Mouse (Mus musculus) limb, embryonic 12.5 days (tissue): Measurements from ENCODE around the gene Sh2d1a. TPM values are rescaled to one million over a fixed set of nuclear protein-coding genes. Genes with fewer than 3 reads are reported as not detected.

Experiments used
- ATAC-seq: fragments of 200-750 bp; cut with Nextera tagmentation; 2 replicates; pipeline ENCODE4 v1.8.0; 2017; ENCODE audit warnings: low read depth, moderate TSS enrichment; ENCODE audit not compliant: insufficient number of reproducible peaks, insufficient read depth, low FRiP score, low TSS enrichment
- H3K27ac ChIP-seq: fragments of 300-500 bp; sonication (generic); 2 replicates; pipeline ENCODE4 v1.5.1; 2016; ENCODE audit warnings: mild to moderate bottlenecking, moderate library complexity
- H3K27me3 ChIP-seq: fragments of 300-500 bp; sonication (generic); 2 replicates; pipeline ENCODE4 v1.6.1; 2016; ENCODE audit warnings: mild to moderate bottlenecking, moderate library complexity
- H3K36me3 ChIP-seq: fragments of 300-500 bp; sonication (generic); 2 replicates; pipeline ENCODE4 v1.6.1; 2016; ENCODE audit warnings: mild to moderate bottlenecking, moderate library complexity
- H3K4me1 ChIP-seq: fragments of 300-500 bp; sonication (generic); replicated peaks from 2 replicates; pipeline ENCODE4 v1.6.1; 2016
- H3K4me2 ChIP-seq: fragments of 300-500 bp; sonication (generic); 2 replicates; pipeline ENCODE4 v1.6.1; 2016; ENCODE audit warnings: mild to moderate bottlenecking, moderate library complexity
- H3K4me3 ChIP-seq: fragments of 300-500 bp; sonication (generic); replicated peaks from 2 replicates; pipeline ENCODE4 v1.5.1; 2016; ENCODE audit warnings: mild to moderate bottlenecking
- H3K9ac ChIP-seq: fragments of 300-500 bp; sonication (generic); replicated peaks from 2 replicates; pipeline ENCODE4 v1.6.1; 2016; ENCODE audit warnings: mild to moderate bottlenecking, moderate library complexity
- H3K9me3 ChIP-seq: fragments of 300-500 bp; sonication (generic); 2 replicates; pipeline ENCODE4 v1.6.1; 2016; ENCODE audit warnings: mild to moderate bottlenecking, moderate library complexity
- WGBS: fragments of 180-500 bp; shearing (Covaris S2); methylation state at CpG from one replicate; pipeline ENCODE4 v1.1.7; 2016; 5-methylcytosine and 5-hydroxymethylcytosine counted together
- polyA plus RNA-seq: library from polyadenylated mRNA; unstranded; fragments of >200 nt; fragmentation: Nextera tagmentation; extraction: Ambion mirVana; gene quantifications from 2 replicates; pipeline ENCODE4 v1.2.1, GENCODE M21; 2016

The Sh2d1a gene
- 0.14 and 0.28 TPM in 2 replicates for polyA plus RNA-seq

DNA sequence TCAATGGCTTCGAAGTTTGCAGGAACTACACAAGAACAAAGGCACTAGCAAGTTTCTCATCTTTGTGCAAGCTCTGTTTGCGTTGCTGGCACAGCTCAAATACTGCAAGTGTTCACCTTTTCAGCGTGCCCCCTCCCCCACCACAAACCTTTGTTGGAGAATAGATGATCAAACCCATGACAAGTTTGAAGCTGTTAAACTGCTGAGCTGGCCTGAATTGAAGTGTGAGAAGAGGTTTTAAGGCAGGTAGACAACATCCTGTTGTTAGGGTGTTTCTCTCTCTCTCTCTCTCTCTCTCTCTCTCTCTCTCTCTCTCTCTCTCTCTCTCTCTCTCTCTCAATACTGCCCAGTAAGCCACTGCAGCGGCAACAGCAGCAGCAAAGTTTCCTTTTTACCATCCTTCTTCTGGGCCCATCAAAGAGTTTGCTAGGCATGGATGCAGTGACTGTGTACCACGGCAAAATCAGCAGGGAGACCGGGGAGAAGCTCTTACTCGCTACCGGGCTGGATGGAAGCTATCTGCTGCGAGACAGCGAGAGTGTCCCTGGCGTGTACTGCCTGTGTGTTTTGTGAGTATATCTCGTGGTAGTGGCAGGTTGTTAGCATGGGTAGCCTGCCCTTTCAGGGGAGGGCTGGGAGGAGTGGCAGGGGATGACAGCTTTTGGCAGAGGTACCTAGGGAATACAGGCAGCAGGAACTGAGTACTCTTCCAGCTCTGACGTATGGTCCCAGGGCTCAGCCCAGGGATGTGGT is at the start of gene Sh2d1a:
Gene Sh2d1a (plus strand): TSS at position 163 of the 753 bp plus-strand sequence.
- WGBS: 84% methylated on average over 13 of the region's 13 CpGs

DNA sequence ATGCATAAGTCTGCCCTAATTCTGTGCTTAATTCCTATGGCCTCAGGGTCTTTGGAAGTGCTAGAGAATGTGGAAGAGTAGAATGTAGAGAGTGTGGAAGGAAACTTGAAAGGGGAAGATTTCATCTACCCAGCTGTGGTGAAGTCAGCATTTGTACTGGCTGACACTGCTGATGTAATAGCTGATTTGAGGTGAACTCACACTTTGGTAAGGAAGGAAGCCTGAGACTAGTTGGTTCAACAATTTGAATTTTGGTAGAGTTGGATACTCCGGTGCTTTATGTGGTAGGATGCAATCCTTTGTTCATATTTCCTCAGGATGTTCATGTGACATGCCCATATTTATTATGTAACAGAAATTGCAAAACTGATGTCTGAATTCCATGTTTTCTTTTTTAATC is 49.3 kb upstream of the Sh2d1a start:
- Histone ChIP-seq H3K9me3 (no peaks in the 10 kb centered on the region), H3K27me3 (no peaks in the 10 kb centered on the region), H3K36me3 (no peaks in the 10 kb centered on the region), H3K4me1 (no peaks in the 10 kb centered on the region), H3K4me3 (no peak overlapping the region), H3K27ac (no peak overlapping the region), H3K9ac (no peak overlapping the region), H3K4me2 (no peak overlapping the region)
- no peak for ATAC-seq
- 87% methylated on average over 1 of the region's 1 CpGs for WGBS

More for the DNA sequence above, at the start of gene Sh2d1a:
- H3K4me2 ChIP-seq: no peak within 1 kb of the TSS
- ATAC-seq: no peak
- no peaks in the 10 kb centered on the region for H3K9me3 ChIP-seq
- H3K36me3 ChIP-seq: no peaks in the 10 kb centered on the region
- no peak within 1 kb of the TSS for H3K9ac ChIP-seq
- no peaks in the 10 kb centered on the region for H3K4me1 ChIP-seq
- no peak within 1 kb of the TSS for H3K4me3 ChIP-seq
- H3K27ac ChIP-seq: no peak within 1 kb of the TSS
- H3K27me3 ChIP-seq: no peaks in the 10 kb centered on the region

DNA sequence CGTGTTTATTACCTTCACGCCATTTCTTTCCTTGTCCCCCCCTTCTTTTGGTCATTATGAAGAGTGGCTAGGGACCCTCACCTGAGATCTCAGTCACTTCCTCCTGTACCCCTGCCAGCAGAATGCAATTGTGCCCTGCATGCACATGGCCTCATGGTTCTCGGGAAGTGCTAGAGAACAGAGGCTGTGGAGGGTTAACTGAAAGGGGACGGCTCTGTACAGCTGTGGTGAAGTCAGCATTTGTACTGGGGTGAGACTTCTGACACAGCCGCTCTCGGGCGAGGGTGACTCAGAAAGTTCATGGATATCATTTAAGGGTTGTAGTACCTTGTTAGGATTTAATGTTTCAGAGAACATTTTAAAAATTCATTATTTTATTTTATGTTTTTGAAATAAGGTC is 47.7 kb upstream of the Sh2d1a start:
- Histone ChIP-seq H3K27ac (no peak overlapping the region), H3K4me2 (no peak overlapping the region), H3K4me3 (no peak overlapping the region), H3K9ac (no peak overlapping the region), H3K4me1 (no peaks in the 10 kb centered on the region), H3K36me3 (no peaks in the 10 kb centered on the region), H3K27me3 (no peaks in the 10 kb centered on the region), H3K9me3 (no peaks in the 10 kb centered on the region)
- no peak for ATAC-seq
- 81% methylated on average over 7 of the region's 7 CpGs for WGBS

DNA sequence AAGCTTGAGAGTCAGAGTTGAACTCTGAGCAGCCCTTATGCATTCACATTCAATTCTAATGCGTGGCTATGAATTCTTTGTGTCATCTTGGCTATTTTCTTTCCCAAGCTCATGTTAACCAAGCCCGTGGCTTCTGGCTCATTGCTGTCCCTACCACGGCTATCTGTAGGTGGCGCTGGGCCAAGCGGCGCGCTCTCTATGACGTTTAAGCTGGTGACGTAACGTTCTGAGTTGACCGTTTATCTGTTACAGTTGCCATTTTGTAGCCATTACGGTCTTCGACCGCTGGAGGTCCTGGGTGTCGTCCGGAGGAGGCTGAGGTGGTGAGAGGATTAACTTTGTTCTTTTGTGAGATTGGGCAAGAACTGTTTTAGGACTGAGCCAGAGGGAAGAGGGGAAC is 12.8 kb upstream of the Sh2d1a start, which contains the start of gene Tex13c2:
Gene Tex13c2 (plus strand): TSS at position 246 of the 400 bp plus-strand sequence.
- no peaks in the 10 kb centered on the region for H3K4me1 ChIP-seq
- H3K4me2 ChIP-seq: no peak within 1 kb of the TSS
- H3K9ac ChIP-seq: no peak within 1 kb of the TSS
- no peaks in the 10 kb centered on the region for H3K36me3 ChIP-seq
- no peaks in the 10 kb centered on the region for H3K9me3 ChIP-seq
- H3K27me3 ChIP-seq: no peaks in the 10 kb centered on the region
- H3K4me3 ChIP-seq: no peak within 1 kb of the TSS
- WGBS: 89% methylated on average over 16 of the region's 16 CpGs
- ATAC-seq: no peak
- no peak within 1 kb of the TSS for H3K27ac ChIP-seq

DNA sequence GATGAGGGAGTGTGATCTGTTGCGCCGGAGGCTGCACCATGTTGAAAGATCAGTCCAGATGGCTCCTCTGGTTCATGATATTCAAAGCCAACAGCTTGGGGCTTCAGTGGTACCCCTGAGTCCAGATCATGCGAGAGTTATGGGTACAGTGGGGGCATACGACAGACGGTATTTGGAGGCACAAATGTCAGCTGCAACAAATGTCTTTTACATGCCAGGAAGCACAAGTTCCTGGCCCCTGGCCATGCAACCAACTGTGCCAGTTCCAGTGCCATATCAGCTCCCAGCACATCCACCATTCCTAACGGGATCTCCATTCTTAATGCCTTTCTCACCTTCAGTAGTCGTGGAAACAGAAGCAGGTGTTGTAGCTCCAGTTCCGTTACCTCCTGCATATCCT is 11.9 kb upstream of the Sh2d1a start:
- no peak for ATAC-seq
- H3K4me1 ChIP-seq: no peaks in the 10 kb centered on the region
- no peak overlapping the region for H3K9ac ChIP-seq
- no peak overlapping the region for H3K4me3 ChIP-seq
- H3K36me3 ChIP-seq: no peaks in the 10 kb centered on the region
- H3K9me3 ChIP-seq: no peaks in the 10 kb centered on the region
- no peak overlapping the region for H3K27ac ChIP-seq
- H3K4me2 ChIP-seq: no peak overlapping the region
- H3K27me3 ChIP-seq: no peaks in the 10 kb centered on the region
- 91% methylated on average over 8 of the region's 8 CpGs for WGBS

DNA sequence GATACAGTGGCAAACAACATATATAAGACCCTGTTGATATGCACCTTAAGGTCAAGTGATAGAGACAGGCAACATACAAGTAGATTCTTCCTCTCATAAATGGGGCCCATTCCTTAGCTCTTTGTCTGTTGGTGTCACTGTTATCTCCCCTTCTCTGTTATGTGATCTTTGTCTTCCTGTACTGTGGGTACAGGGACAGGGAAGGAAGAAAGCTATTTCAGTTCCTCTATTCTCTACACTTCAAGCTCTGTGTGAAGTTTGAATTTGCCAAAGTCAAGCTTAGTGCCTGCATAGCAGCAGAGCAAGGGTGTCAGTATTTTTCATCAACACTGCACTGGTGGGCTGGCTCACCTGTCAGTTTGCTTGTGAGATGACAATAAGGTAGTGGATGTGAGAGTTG is 1.7 kb upstream of the Sh2d1a start:
- no peak for ATAC-seq

DNA sequence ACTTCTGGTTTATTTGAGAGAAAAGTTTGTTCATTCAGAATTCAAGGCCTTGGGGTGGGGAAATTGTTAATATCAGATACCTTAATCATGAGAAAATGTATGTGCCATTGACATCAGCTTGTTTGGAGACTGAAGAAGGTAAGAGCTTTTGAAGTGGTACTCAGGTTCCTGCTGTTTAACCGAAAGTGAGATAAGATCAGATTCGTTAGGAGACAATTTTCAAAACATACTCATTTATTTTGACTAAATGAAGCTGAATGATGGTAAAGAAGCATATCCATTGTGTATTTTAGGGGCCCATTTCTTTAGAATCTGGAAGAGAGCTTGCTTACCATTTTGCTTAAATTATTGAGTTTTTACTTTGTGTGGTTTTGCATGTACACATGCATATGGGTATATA is 8.9 kb downstream of the Sh2d1a start:
- WGBS: 83% methylated on average over 2 of the region's 2 CpGs
- H3K4me2 ChIP-seq: no peak overlapping the region
- H3K9me3 ChIP-seq: no peaks in the 10 kb centered on the region
- H3K4me3 ChIP-seq: no peak overlapping the region
- no peaks in the 10 kb centered on the region for H3K27me3 ChIP-seq
- no peaks in the 10 kb centered on the region for H3K36me3 ChIP-seq
- no peak overlapping the region for H3K27ac ChIP-seq
- no peak overlapping the region for H3K9ac ChIP-seq
- no peaks in the 10 kb centered on the region for H3K4me1 ChIP-seq
- ATAC-seq: no peak

More for the DNA sequence above, 1.7 kb upstream of the Sh2d1a start:
- Histone ChIP-seq H3K9ac (no peak overlapping the region), H3K4me2 (no peak overlapping the region), H3K27me3 (no peaks in the 10 kb centered on the region), H3K27ac (no peak overlapping the region), H3K9me3 (no peaks in the 10 kb centered on the region), H3K4me3 (no peak overlapping the region), H3K36me3 (no peaks in the 10 kb centered on the region), H3K4me1 (no peaks in the 10 kb centered on the region)

DNA sequence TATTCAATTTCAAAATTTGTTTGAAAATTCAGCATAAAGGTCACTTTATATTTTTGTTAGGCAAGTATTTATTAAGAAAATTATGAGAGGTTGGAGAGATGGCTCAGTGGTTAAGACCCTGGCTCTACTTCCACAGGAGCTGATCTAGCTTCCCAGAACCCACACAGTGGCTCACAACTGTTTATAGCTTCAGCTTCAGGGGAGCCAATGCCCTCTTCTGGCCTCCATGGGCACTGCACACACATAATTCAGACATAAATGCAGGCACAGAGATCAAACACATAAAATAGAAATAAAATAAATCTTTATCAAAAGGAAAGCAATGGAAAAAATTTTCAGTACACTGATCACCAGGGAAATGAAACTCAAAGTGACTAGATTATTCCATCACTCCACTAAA is 10.3 kb downstream of the Sh2d1a start:
- Histone ChIP-seq H3K4me2 (no peak overlapping the region), H3K9ac (no peak overlapping the region), H3K4me3 (no peak overlapping the region), H3K27ac (no peak overlapping the region), H3K36me3 (no peaks in the 10 kb centered on the region), H3K27me3 (no peaks in the 10 kb centered on the region), H3K4me1 (no peaks in the 10 kb centered on the region), H3K9me3 (no peaks in the 10 kb centered on the region)
- no peak for ATAC-seq

DNA sequence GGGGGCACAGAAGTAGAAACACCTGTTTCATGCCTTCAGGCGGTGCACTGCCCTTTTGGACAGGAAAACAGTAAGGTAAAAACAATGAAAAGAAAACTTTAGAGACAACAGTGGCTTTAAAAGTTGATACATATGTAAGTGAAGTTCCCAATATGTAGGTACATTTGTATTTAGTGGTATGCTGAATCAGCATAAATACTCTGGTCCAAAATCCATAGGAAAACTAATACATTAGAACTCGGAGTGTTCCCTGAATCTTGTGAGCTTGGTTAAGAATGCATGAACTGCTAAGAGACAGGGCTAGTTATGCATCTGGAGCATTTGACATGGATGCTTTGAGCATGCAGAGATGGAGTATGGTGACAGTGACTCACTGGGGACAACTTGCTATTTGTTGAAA is 20.6 kb downstream of the Sh2d1a start:
- H3K4me3 ChIP-seq: no peak overlapping the region
- H3K36me3 ChIP-seq: no peaks in the 10 kb centered on the region
- ATAC-seq: no peak
- H3K4me2 ChIP-seq: no peak overlapping the region
- H3K9me3 ChIP-seq: no peaks in the 10 kb centered on the region
- no peaks in the 10 kb centered on the region for H3K27me3 ChIP-seq
- no peaks in the 10 kb centered on the region for H3K4me1 ChIP-seq
- no peak overlapping the region for H3K9ac ChIP-seq
- no peak overlapping the region for H3K27ac ChIP-seq
- WGBS: 86% methylated on average over 2 of the region's 2 CpGs

DNA sequence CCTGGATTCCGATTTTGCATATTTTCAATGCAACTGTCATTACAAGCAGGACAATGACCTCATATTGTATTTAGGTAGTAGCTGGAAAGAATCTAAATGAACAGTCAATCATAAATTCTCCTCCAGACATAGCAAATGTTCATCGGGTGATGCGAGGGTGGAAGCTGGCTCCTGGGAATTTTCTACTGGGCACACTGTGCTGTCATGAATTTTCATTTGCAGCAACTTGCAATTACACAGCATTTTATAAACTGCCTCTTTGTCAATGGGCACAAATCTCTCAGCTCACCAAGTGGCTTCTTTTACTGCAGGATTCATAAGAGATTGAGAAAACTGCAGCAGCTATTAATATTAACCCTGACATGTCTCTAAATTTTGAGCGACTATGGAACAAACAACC is 28.4 kb downstream of the Sh2d1a start:
- H3K36me3 ChIP-seq: no peaks in the 10 kb centered on the region
- ATAC-seq: no peak
- 86% methylated on average over 4 of the region's 4 CpGs for WGBS
- no peak overlapping the region for H3K27ac ChIP-seq
- no peak overlapping the region for H3K4me2 ChIP-seq
- no peaks in the 10 kb centered on the region for H3K4me1 ChIP-seq
- no peak overlapping the region for H3K4me3 ChIP-seq
- H3K27me3 ChIP-seq: no peaks in the 10 kb centered on the region
- H3K9me3 ChIP-seq: no peaks in the 10 kb centered on the region
- H3K9ac ChIP-seq: no peak overlapping the region

DNA sequence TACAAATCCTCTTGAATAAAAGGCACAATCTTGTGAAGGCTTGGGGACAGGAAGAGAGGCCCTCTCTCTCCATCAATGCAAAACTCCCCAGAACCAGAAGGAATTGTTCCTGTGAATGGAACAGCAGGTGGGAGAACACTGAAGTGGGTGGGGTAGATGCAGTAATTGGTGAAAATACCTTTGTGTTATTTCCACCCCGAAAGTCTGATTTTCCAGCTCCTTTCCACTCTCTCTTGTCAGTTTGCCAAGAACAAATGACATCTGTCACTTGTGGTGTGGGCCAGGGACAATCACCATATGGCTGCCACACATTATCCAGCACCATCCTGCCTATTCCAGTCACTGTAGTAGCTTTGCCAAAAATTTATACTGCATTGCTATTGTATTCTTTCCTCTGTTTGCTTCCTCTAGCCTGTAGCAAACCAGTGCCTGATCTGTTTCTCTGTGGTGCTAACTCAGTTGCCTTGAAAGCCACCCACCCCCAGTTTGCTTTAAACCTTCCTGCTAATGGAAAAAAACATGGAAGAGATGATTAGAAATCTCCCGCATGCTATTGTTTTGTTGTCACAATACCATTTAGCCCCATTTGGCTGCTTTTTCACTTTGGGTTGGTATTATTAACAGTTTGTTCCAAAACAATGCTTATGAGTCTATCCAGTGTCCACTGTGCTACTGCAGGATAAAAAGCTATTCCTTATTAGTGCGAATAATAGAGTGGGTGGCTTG is 37.9 kb downstream of the Sh2d1a start:
- Histone ChIP-seq H3K27me3 (no peaks in the 10 kb centered on the region), H3K36me3 (no peaks in the 10 kb centered on the region), H3K9me3 (no peaks in the 10 kb centered on the region), H3K4me1 (no peaks in the 10 kb centered on the region), H3K9ac (no peak overlapping the region), H3K4me2 (peak overlapping the region; percentile 39), H3K27ac (no peak overlapping the region), H3K4me3 (no peak overlapping the region)
- WGBS: 43% methylated on average over 3 of the region's 3 CpGs
- no peak for ATAC-seq

DNA sequence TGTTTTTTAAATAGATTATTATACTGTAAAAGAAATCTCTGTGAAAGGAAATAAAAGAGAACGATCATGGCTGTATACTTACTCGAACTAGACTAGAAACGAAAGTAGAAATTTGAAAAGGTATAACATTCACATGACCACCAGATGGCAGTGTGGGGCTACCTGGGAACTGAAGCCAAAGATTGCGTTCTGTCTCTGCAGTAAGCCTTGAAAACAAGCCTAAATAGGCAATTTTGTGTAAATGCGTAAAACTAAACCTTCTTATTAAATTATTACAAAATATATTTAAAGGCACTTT is 38.5 kb downstream of the Sh2d1a start:
- H3K4me2 ChIP-seq: peak overlapping the region; percentile 39
- no peaks in the 10 kb centered on the region for H3K27me3 ChIP-seq
- H3K4me3 ChIP-seq: no peak overlapping the region
- no peaks in the 10 kb centered on the region for H3K36me3 ChIP-seq
- WGBS: 40% methylated on average over 5 of the region's 5 CpGs
- no peak overlapping the region for H3K27ac ChIP-seq
- H3K9me3 ChIP-seq: no peaks in the 10 kb centered on the region
- ATAC-seq: no peak
- H3K4me1 ChIP-seq: no peaks in the 10 kb centered on the region
- H3K9ac ChIP-seq: no peak overlapping the region
